Mouse (Mus musculus) left cerebral cortex, adult 8-10 months (tissue): Measurements from ENCODE around the gene Klk12. TPM values are rescaled to one million over a fixed set of nuclear protein-coding genes. Genes with fewer than 3 reads are reported as not detected.
A peak's percentile ranks its signal among the peaks of the same experiment; 100 is the strongest.

ENCODE experiments used
- DNase-seq, 2 experiments: peaks; one replicate each; pipeline ENCODE4 v3.0.0; 2022; ENCODE audit warnings: low spot score in 2 of 2
- total RNA-seq, 4 experiments: library from RNA; stranded (reverse); gene quantifications; 2 replicates each; pipeline ENCODE4 v1.2.4; 2022

Gene Klk12
- not detected for total RNA-seq

GRCm38 (mm10) chr7:43768597-43768996 is at the start of gene Klk12:
Gene Klk12 (plus strand): TSS chr7:43768897.
- DNase-seq, result no peak

DNA sequence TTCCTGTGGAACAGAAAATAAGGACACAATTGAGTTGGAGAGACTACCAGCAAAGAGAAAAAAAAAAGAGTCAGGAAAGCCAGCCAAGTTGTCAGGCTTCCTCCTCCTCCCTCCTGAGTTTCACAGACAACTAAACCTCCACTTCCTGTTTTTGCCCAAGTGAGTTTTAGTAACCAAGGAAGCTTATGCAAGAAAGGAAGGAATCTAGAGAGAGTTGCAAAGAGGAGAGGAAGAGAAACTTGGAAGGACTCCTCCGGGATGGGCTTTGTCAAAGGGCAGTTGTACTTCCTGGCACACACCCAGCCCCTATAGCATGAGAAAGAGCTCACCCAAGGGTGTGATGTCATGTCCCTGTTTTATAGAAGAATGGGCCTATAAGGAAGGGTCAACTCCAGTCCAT is 20.9 kb upstream of the Klk12 start:
- no peak for DNase-seq

DNA sequence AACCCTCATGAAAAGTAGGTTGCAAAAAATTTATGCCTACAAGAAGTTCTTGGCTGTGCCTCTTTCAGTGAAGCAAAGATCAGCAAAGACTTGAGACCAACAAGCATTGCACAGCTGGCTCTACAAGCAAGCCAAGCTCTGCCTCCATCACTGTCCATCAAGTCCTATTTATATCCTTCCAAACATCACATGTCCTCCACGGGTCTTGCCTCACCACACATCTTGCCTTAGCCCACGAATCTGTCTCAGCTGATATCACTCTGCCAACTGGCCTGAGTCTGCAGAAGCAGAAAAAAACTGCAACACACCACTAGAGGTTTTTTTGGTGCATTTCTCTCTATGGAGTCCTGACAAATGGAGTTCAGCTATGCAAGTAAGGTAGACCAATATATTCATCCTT is 15.9 kb upstream of the Klk12 start:
- DNase-seq, result no peak

GRCm38 (mm10) chr7:43766484-43766883 is 2.2 kb upstream of the Klk12 start:
- DNase-seq, result no peak

- DNase-seq, result no peak
Observed at GRCm38 (mm10) chr7:43769636-43770035, 939 bp downstream of the Klk12 start.

DNA sequence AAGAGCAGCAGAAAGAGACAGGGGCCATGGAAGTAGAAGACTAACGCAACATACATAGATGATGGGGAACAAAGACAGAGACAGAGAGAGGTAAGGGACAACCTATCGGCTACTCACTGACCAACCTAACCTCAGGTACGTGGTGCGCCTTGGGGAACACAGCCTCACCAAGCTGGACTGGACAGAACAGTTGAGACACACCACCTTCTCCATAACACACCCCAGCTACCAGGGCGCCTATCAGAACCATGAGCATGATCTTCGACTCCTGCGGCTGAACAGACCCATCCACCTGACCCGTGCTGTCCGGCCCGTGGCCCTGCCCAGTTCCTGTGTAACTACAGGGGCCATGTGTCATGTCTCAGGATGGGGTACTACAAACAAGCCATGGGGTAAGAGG is 2.0 kb downstream of the Klk12 start:
- DNase-seq, result no peak

- no peak for DNase-seq
Observed at GRCm38 (mm10) chr7:43771916-43772315, 3.2 kb downstream of the Klk12 start.

- no peak for DNase-seq
Observed at GRCm38 (mm10) chr7:43772901-43773300, 4.2 kb downstream of the Klk12 start.

DNA sequence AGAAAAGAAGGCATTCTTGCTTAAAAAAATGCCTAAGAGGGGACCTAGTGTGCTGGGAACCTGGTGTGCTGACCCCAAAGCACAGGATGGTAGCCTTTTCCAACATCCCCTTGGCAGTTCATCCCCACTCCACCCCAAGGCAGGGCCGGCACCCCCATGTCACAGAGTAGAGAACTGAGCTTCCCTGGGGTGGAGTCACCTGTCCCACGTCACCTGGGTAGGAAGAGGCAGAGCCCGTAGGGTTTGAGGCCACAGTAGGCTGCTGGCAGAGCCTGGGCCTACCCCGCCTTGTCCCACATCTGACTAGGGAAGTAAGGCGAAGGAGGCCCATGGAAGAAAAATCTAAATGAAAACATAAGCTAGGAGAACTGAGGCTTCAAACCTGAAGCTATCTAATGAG is 5.7 kb downstream of the Klk12 start, which contains the start of gene Klk11:
Klk11 (plus strand) TSS at position 241 of the 400 bp plus-strand sequence.
- no peak for DNase-seq

GRCm38 (mm10) chr7:43774802-43775201 is 6.1 kb downstream of the Klk12 start:
- DNase-seq, result no peak

DNA sequence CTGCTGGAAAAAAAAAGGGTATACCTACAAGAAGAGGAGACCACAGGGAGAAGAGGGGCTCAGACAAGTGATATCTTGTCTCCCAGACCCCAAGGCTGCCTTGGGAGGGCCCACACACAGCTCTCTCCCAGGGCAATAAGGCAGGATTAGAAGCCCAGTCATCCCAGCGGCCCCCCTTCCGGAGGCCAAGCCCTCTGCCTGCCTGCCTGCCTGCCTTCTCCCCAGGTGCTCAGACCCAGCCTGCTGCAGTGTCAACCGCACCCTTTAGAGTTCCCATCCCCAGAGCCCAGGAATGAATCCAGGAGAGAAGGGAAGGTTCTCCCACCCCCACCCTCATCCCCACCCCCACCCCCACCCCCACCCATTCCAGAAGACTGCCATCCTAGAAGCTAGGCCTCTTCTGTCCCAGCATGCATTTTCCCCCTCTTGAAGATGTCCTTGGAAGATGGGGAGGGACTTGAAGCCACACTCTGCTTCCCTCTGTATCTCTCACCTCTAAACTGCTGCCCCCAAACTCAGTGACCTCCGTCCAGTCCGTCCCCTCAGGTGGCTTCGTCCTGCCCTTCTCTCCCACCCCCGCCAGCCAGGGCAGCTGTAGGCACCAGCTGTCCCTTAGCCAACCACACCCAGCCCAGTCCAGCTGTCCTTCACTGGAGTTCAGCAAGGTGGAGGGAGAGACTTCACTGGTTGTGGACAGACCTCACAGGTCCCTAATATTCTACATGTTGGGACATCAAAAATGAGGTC is 6.8 kb downstream of the Klk12 start:
- DNase-seq, result no peak

GRCm38 (mm10) chr7:43776506-43776905 is 7.8 kb downstream of the Klk12 start:
- no peak for DNase-seq

GRCm38 (mm10) chr7:43777423-43777822 is 8.7 kb downstream of the Klk12 start:
- no peak for DNase-seq

DNA sequence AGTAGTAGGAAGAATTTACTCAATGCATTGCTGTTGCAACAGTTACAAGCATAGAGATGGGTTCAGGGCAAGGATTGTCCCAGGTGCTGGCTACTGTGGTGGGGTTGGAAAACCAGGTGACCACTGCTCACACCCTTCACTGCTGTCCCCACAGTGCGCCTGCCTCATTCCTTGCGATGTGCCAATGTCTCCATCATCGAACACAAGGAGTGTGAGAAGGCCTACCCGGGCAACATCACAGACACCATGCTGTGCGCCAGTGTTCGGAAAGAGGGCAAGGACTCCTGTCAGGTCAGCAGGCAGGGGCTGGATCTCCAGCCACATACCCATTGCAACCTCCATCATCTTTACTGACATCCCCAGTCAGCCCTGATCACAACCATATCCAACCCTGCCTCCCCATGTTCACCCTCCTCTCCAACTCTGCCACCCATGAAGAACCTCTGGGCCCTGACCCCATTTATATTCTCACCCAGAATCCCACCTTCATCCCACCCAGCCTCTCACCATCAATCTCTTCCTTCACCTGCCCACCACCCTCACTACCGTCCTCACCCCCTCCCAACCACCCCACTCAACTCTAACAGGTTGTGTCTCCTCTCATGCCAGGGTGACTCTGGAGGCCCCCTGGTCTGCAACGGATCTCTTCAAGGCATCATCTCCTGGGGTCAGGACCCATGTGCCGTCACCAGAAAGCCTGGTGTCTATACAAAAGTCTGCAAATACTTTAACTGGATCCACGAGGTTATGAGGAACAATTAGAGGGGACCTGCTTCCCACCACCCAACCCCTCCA is 9.7 kb downstream of the Klk12 start:
- DNase-seq, result no peak

GRCm38 (mm10) chr7:43780241-43780640 is 11.5 kb downstream of the Klk12 start:
- DNase-seq, result no peak

DNA sequence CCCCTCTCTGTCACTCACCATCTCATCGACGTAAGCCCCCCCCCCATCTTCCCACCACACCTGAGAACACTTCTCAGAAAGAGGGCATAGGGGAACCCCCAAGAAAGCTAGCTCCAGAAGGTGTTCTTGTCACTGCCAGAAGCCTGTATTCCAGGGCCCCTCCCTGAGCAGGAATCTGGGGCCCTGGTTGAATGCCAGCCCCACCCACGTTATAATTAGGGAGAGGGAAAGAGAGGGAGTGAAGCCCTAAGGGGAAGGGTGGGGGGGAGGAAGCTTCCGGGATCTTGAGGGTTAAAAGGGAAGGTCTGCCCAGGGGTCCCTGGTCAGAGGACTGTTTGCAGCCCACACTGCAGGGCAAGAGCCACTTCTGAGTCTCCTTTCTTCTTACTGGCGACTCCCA is 12.0 kb downstream of the Klk12 start, which contains the start of gene Klk10:
Klk10 (plus strand) TSS at position 290 of the 400 bp plus-strand sequence.
- no peak for DNase-seq

DNA sequence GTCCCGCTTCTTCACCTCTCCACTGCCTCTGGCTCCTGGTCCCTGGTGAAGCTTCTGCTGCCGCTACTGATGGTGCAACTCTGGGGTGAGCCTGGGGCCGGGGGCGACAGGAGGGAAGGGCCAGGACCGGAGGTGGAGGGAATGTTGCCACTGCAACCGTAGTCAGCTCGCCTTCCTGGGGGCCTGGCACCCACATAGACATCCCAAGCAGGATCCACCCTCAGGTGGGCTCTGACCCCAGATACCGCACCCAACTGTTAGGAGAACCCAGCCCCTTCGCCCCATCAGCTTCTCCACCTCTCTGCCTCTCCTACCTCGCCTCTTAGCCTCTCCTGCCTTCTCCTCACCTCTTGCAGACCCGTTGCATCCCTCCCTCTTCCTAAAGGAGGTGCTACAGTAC is 12.8 kb downstream of the Klk12 start:
- no peak for DNase-seq

GRCm38 (mm10) chr7:43782275-43783265 is 13.9 kb downstream of the Klk12 start:
- DNase-seq, result peak in 1 of 2 experiments; percentile 50

DNA sequence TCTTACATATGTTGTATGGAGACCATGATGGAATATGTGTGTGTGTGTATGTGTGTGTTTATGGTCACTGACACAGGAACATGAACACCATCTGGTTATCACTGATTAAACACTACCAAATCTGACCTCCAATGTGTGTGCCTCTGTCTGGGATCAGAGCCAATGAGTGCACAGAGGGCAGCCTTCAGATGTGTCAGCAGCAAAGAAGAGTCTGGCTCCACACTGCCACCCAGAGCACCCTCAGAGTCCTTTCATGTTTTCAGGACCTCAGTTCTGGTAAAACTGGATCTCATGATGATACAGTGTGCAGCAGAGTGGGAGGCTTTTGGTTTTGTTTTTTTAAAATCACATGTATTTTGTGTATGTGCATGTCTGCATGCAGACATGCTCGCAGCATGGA is 16.6 kb downstream of the Klk12 start:
- no peak for DNase-seq

- DNase-seq, result no peak
Observed at GRCm38 (mm10) chr7:43788096-43788495, 19.4 kb downstream of the Klk12 start.

- DNase-seq, result no peak
Observed at GRCm38 (mm10) chr7:43789295-43789694, 20.6 kb downstream of the Klk12 start.
